Mouse (Mus musculus) thymus, adult 18-20 months (tissue): Measurements from ENCODE around the gene Arap2.
A peak's percentile ranks its signal among the peaks of the same experiment; 100 is the strongest.

Experiments used
- DNase-seq, 2 experiments: peaks; one replicate each; pipeline ENCODE4 v3.0.0; 2022; ENCODE audit warnings: mixed read lengths in 2 of 2

The Arap2 gene

GRCm38 (mm10) chr5:62765784-62766701 lies at the start of gene Arap2:
Gene Arap2, minus strand, starts transcription at chr5:62766159.
- peak; percentile 69 to 71 for DNase-seq

DNA sequence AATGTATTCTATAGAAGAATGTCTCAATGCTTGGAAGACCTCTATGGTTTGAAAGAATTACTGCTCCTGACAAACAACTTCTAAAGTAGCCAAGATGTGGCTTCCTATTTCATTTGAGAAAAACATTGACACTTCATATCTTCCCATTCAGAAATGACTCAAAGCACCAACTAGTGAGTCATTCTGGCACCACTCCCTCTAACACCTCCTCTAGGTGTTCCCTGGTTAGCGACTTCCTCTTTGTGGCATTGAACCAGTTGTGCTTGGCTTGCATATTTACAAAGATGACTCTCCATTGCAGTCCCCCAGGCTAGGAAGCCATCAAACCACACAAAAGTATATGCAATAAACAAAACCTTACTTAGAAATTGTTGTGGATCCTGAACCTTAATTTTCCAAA lies 49.8 kb upstream of the Arap2 start:
- DNase-seq = peak in 1 of 2 experiments; percentile 28

DNA sequence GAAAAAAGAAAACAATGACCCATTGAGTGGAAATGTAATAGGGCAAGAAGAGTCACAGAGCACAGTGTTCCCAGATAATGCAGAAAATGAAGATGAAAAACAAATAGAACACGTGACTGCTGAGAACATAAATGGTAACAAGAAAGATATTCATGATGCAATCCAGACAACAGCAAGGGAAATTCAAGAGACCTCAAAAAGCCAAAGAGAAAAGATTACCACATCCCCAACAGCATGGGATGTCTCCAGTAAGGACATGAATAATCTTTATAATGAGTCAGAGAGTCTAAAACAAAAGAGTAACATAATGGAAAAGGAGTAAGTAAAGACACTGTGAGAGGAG lies 48.1 kb upstream of the Arap2 start:
- DNase-seq = no peak

GRCm38 (mm10) chr5:62813402-62814071 lies 47.6 kb upstream of the Arap2 start, which contains the start of gene Dthd1:
Gene Dthd1, plus strand, starts transcription at chr5:62813823.
- DNase-seq = no peak

- no peak for DNase-seq
Measured at GRCm38 (mm10) chr5:62792776-62793175, 26.8 kb upstream of the Arap2 start.

GRCm38 (mm10) chr5:62790921-62791564 lies 25.1 kb upstream of the Arap2 start:
- no peak for DNase-seq

- no peak for DNase-seq
Measured at GRCm38 (mm10) chr5:62786809-62787208, 20.9 kb upstream of the Arap2 start.

DNA sequence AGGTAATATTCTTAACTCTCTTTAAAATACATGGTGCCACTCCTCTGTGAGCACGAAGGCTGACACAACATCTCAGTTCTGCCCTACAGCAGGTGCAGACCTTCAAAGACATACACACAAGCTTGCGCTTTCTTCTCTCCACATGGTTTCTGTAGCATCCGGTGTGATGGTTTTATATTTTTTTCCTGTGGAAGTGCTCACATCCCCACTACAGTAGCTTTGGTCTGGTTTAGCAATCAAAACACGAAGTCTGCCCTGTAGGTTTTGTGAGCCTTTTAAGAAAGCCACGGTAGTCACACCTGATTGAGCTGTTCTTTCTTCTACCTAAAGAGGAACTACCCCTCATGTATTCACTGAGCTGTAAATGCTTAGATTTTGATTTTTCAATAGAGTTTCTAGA lies 12.7 kb upstream of the Arap2 start:
- peak; percentile 36 to 74 for DNase-seq

- no peak for DNase-seq
Measured at GRCm38 (mm10) chr5:62777804-62778203, 11.8 kb upstream of the Arap2 start.

DNA sequence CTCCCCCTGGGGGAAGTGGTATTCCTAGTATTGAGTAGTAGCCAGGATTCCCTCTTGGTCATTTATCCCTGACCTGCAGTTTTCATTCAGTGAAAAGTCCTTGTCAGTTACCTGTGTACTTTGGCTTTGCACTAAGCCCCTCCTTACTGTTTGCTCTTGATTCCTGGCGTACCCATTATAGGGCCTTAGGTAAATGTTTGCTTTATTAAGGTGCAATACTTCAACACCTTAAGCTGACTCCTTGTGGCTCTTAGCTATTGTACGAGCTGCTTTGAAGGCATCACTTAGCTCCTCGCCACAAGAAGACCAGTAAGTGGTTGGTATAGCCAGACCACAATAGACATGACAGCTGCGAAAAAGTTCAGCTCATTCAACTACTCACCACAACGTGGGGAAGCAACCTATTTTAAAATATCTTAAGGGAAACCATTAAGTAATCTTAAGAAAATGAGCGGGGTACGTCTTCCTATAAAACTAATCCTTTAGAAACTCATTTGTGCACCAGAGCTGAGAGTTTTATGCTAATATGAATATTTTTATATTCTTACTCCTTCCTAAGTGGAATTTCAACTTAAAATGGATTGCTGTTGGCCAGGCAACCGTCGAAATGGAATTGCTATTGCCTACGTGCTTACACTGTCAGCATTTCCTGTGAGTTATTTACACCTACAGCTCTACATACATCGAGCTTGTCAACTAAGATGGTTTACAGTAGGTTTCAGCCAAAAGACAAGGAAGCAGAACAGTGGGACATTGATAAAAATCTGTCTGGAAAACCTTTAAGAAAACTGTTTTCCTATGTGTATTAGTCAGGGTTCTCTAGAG lies 6.0 kb upstream of the Arap2 start:
- no peak for DNase-seq

- DNase-seq = no peak
Measured at GRCm38 (mm10) chr5:62765459-62765783, 538 bp downstream of the Arap2 start.

- no peak for DNase-seq
Measured at GRCm38 (mm10) chr5:62764161-62764560, 1.8 kb downstream of the Arap2 start.

DNA sequence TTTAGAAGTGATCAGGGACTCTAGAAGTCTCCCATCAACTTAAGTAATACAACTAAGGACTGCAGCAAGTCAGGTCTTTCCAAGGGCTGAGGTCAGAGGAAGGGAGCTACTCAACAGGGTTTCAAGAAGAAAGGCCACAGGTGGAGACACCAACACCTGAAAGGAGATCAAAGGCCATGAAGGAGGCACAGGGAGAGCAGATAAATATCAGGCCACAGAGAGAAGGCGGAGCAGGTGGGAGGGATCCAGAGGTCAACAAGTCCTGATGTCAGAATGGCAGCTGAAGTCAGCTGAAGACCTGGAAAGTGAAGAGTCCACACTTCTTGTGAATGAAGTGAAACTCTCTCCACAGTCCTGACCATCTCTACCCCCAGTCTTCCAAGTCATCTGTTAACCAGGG lies 2.9 kb downstream of the Arap2 start:
- no peak for DNase-seq

DNA sequence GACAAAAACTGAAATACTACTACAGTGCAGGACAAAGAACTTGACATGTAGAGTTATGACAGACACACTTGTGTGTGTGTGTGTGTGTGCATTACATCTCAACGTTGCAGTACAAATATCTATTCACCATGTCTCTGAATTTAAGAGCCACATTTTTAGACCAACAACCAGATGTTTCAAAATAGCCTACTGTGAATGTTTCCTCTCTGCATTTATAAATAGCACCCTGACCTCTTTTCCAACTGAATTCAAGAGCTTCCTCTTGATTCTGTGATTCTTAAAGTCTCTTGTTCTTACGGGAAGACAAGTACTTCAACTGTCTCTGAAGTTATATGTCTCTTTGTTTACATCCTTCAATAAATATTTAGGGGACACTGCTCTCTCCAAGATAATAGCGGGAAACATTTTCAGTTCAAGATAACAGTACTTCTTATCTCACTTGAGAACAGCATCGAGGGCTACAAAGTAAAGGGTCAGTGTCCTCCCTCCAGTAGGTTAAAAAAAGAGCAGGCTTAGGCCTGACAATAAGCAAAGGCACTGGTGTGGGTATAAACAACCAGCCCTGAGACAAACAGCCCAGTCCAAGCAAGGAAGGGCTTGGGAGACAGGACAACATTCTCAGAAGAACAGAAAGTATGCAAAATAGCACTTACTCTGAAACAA lies 3.5 kb downstream of the Arap2 start:
- no peak for DNase-seq

DNA sequence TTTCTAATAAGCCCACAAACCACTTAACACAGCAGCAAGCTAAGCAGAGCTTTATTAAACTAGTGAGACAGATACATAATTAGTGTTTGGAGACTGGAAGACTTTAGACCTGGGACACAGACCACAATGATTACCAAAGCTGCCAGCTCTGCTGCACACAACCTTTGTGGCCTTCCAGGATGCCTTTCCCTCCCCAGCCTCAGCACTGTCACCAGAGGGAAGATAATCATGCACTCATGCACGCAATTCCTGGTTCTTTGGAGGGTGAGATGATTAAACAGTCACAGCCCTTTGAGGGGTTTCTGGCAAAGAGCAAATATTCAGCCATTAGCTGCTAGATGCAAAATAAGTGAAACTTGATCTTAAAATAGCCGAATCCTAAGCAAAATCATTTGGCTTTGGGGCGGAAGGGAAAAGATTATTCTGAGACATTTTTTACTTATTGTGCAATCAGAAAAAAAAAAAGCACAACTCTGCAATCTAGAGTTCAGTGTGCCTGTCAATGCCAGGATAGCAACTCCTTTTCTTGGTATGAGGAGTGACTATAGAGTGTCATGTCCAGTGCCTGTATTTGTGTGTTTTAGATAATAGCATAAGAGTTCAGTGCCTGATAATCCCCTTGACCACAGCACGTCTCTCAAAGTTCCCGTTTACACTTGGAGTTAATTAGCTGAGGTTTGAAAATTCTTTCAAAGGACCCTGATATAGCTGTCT lies 5.0 kb downstream of the Arap2 start:
- DNase-seq = no peak

DNA sequence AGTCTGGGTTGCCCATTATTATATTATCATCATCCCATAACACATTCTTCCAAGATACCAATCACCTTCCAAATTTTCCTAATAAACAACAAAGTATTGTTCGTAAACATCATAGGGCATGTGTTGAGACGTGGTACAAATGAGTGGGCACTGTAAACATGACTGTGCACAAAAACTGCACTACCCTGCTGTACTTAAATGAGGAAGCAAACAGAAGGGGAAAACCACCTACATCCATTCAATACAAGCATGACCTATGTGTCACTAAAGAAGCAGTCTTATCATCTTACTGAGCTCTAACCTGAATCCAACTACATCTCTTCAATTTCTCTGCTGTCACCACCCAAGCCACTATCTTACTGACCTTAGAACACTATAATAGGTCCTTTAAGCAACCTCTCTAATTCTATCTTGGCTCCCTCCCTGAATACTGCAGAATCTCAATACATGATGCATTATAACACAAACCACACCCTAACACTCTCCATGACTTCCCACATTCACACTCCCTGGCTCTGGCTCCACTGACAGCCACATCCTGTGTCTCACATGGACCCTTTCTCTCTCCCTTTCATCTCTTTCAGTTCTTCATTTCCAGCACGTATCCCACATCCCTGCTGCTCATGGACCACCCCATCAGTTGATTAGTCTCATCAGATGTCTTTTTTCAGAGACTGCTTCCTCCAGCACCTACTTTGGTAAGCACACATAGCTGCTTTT lies 10.0 kb downstream of the Arap2 start:
- DNase-seq = no peak

GRCm38 (mm10) chr5:62752934-62753333 lies 13.0 kb downstream of the Arap2 start:
- DNase-seq = no peak

GRCm38 (mm10) chr5:62751692-62752091 lies 14.3 kb downstream of the Arap2 start:
- peak in 1 of 2 experiments; percentile 25 for DNase-seq

DNA sequence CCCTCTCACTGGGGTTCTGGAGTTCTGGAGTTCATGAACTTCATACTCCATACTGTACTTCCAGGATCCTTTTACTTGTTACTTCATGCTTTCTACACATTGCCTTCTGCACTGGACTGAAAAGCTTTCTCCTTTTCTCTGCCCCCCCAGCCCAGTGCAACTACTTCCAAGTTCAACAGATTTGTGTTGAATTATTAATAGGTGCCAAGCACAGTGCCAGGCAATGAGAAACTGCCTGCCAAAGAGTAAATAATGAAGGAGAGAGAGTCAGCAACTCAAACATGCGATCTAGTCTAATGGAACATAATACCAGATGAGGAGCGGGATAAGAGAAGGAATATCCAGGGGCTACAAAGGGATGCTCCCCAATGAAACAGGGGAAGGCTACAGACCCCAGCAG lies 17.8 kb downstream of the Arap2 start:
- DNase-seq = no peak

DNA sequence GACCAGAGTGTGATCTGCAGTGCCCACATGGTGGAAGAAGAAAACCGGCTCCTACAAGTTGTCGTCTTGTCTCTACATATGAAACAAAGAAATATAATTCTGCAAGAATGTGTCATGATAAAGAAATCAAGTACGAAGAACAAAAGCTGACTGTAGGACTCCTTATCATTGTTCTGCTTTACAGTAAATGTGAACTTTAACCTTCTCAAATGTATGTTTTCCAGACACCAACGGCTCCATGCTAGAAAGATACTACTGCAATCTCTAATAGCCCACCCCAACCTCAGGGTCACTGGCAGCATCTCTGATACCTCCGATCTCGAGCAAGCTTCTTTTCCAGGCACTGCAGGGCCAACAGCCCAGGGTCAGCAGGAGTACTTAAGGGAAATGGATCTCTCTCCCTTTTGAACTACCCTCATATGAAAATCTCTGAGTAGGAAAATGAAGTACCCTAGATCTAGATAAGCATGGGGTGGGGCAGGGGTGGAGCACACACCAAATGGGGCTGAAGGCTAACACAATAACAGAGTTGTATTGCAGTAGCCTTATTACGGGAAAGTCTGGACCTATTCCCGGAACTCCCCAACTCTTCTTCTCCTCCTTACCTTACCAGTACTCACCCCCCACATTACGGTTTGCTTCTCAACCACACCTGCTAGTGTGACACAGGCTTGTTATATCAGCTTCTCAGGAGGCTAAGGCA lies 22.6 kb downstream of the Arap2 start:
- no peak for DNase-seq
